Mouse (Mus musculus): Measurements from ENCODE around the gene Htra1. TPM values are rescaled to one million over a fixed set of nuclear protein-coding genes. Genes with fewer than 3 reads are reported as not detected.

Gene Htra1
- polyA plus RNA-seq, 1 experiment from 2014 or later = 15.8 TPM

DNA sequence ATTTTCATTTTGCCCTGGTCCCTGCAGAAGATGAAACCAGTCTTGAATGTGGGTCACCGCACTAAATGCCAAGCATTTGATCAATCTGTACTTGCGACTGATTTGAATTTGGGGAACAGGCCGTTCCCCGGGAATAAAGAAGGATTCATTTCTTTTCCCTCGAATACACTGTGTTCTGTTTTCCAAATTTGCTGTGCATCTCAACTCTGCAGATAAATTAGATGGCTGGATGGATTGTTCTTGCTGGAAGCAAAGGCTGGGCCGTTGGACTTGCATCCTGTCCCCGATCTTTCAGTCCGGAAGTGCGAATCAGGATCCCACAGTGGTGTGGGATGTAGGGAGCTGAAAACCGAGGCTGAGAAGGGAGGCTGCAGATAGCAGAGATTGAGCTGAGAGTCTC, 17.5 kb downstream of the Htra1 start:
- no peak for ATAC-seq
- no peak overlapping the region for H3K9ac ChIP-seq (ENCODE audit: low read depth, low read length)
- no peak overlapping the region for H3K27ac ChIP-seq (ENCODE audit: low read length)
- H3K9me3 ChIP-seq (ENCODE audit: control insufficient read depth, low read length) = no peaks in the 10 kb centered on the region
- WGBS = 90% methylated on average over 10 of the region's 10 CpGs
- H3K4me3 ChIP-seq (ENCODE audit: low read length) = no peak overlapping the region
- H3K27me3 ChIP-seq (replicated peaks; ENCODE audit: control insufficient read depth, insufficient read depth, low read length) = no peaks in the 10 kb centered on the region
- 0 out of 2 replicates have a peak, but pooled peaks cover 3% of the 10 kb centered on the region for H3K4me1 ChIP-seq (ENCODE audit: control insufficient read depth, insufficient read depth, low read length)
- no peak overlapping the region for H3K4me2 ChIP-seq (ENCODE audit: low read depth, low read length)
- H3K36me3 ChIP-seq (ENCODE audit: control insufficient read depth, insufficient read depth, low read length) = no peaks in the 10 kb centered on the region

DNA sequence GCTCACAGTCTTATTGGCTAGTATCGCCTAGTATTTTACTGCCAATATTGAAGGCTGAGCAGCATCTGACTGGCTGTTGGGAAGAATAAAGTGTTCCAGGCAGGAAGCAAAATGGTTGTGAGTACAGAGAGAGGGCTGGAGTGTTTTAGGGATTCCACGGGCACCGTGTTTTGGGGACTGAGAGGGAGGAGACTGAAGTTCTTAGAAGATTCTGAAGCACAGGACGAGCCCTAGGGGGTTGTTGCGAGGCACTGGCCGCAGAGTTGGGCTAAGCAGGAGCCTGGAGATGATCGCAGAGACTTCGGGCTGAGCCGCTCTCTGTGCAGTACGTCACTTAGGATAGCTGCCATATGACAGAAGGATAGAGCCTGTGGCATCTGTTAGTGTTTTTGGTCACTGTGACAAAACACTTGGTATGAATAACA, 18.3 kb downstream of the Htra1 start:
- Histone ChIP-seq H3K4me2 (ENCODE audit: low read depth, low read length) (no peak overlapping the region), H3K36me3 (ENCODE audit: control insufficient read depth, insufficient read depth, low read length) (no peaks in the 10 kb centered on the region), H3K27me3 (replicated peaks; ENCODE audit: control insufficient read depth, insufficient read depth, low read length) (no peaks in the 10 kb centered on the region), H3K9ac (ENCODE audit: low read depth, low read length) (no peak overlapping the region), H3K4me3 (ENCODE audit: low read length) (no peak overlapping the region), H3K4me1 (ENCODE audit: control insufficient read depth, insufficient read depth, low read length) (peaks cover 1% of the 10 kb centered on the region; the same call in 1 of the 2 replicates), H3K27ac (ENCODE audit: low read length) (no peak overlapping the region), H3K9me3 (ENCODE audit: control insufficient read depth, low read length) (no peaks in the 10 kb centered on the region)
- ATAC-seq = no peak
- 85% methylated on average over 10 of the region's 10 CpGs for WGBS

DNA sequence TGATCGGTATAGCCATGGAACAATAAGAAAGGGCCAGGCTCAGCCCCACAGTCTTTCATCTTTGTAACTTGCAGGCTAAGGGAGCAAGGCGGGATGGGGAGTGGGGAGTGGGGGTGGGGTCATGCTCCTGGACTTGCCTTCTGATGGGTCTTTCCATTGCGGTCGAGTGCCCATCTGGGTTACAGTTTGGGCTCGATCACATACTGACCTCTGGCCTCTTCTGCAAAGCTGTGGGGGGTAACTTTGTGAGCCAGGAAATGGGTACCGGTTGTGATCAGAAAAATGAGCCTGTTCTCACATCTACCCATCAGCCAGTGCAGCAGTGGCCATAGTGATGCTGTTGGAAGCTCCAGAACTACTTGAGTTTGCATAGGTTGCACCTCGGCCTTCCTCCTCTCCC, 22.6 kb downstream of the Htra1 start:
- ATAC-seq = no peak
- peaks cover 17% of the 10 kb centered on the region for H3K4me1 ChIP-seq (ENCODE audit: control insufficient read depth, insufficient read depth, low read length)
- H3K4me3 ChIP-seq (ENCODE audit: low read length) = no peak overlapping the region
- H3K9ac ChIP-seq (ENCODE audit: low read depth, low read length) = no peak overlapping the region
- WGBS = 71% methylated on average over 7 of the region's 7 CpGs
- no peaks in the 10 kb centered on the region for H3K27me3 ChIP-seq (replicated peaks; ENCODE audit: control insufficient read depth, insufficient read depth, low read length)
- H3K36me3 ChIP-seq (ENCODE audit: control insufficient read depth, insufficient read depth, low read length) = no peaks in the 10 kb centered on the region
- H3K4me2 ChIP-seq (ENCODE audit: low read depth, low read length) = no peak overlapping the region
- H3K9me3 ChIP-seq (ENCODE audit: control insufficient read depth, low read length) = no peaks in the 10 kb centered on the region
- H3K27ac ChIP-seq (ENCODE audit: low read length) = no peak overlapping the region

DNA sequence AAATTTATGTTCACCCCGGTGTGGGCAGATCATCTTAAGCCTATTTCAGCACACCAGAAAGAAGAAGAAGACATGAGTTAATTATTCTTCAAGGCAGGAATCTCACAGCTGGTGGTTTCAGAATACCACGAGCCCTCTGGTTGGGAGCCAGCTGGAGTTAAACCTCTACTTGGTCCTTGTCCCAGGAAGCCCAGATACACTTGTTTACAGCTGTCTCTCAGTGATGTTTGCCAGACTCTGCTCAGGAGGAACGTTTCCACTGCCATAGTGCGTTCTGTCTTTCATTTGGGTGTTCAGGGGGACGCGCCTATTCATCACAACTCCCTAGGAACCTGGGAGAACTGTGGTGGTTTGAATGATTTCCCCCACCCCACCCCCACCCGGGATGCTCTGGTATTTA, 24.0 kb downstream of the Htra1 start:
- H3K36me3 ChIP-seq (ENCODE audit: control insufficient read depth, insufficient read depth, low read length) = no peaks in the 10 kb centered on the region
- peaks cover 21% of the 10 kb centered on the region for H3K4me1 ChIP-seq (ENCODE audit: control insufficient read depth, insufficient read depth, low read length)
- H3K27ac ChIP-seq (ENCODE audit: low read length) = peak overlapping the region; percentile 63
- ATAC-seq = peak; percentile 83
- no peak overlapping the region for H3K9ac ChIP-seq (ENCODE audit: low read depth, low read length)
- H3K4me2 ChIP-seq (ENCODE audit: low read depth, low read length) = no peak overlapping the region
- no peaks in the 10 kb centered on the region for H3K9me3 ChIP-seq (ENCODE audit: control insufficient read depth, low read length)
- no peak overlapping the region for H3K4me3 ChIP-seq (ENCODE audit: low read length)
- no peaks in the 10 kb centered on the region for H3K27me3 ChIP-seq (replicated peaks; ENCODE audit: control insufficient read depth, insufficient read depth, low read length)
- WGBS = 29% methylated on average over 7 of the region's 7 CpGs

DNA sequence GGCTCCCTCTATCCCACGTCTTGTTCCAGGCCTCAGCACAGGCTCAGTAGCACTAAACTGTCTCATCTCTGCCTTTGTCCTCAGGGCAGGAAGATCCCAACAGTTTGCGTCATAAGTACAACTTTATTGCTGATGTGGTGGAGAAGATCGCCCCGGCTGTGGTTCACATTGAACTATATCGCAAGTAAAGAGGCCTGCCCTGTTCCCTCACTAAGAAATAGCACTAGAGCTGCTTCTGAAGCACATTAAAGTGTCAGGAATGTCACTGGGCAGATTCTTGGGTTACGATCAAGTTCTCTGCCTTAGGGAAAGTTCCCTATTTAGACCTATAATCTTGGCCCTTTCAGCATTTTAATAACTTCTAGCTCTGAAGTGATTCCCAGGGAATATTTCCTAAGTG, 25.5 kb downstream of the Htra1 start:
- 81% methylated on average over 6 of the region's 6 CpGs for WGBS
- peak overlapping the region; percentile 34; the same call in 1 of the 2 replicates for H3K27ac ChIP-seq (ENCODE audit: low read length)
- ATAC-seq = no peak
- H3K4me1 ChIP-seq (ENCODE audit: control insufficient read depth, insufficient read depth, low read length) = peaks cover 30% of the 10 kb centered on the region
- no peaks in the 10 kb centered on the region for H3K27me3 ChIP-seq (replicated peaks; ENCODE audit: control insufficient read depth, insufficient read depth, low read length)
- H3K36me3 ChIP-seq (ENCODE audit: control insufficient read depth, insufficient read depth, low read length) = no peaks in the 10 kb centered on the region
- no peak overlapping the region for H3K4me2 ChIP-seq (ENCODE audit: low read depth, low read length)
- no peak overlapping the region for H3K9ac ChIP-seq (ENCODE audit: low read depth, low read length)
- H3K9me3 ChIP-seq (ENCODE audit: control insufficient read depth, low read length) = no peaks in the 10 kb centered on the region
- no peak overlapping the region for H3K4me3 ChIP-seq (ENCODE audit: low read length)

DNA sequence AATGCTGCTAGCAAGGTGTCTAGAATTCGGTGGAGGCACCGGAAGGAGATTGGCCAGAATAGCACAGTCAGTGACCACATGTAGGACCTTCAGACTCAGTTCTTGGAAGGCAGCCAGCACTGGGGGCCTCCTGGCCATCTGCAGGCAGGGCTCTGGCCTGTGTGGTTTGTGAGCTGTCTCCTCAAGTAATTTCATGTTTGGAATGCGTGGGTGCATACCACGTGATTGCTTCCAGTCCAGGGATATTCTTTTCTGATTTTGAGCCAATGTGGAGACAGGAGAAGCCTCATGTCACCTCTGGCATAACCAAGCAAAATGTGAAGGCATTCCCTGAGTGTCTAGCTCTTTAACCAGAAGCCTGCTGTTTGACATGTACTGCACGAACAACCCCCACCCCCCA, 28.8 kb downstream of the Htra1 start:
- ATAC-seq = peak; percentile 60; the same call in 1 of the 2 replicates
- Histone ChIP-seq H3K36me3 (ENCODE audit: control insufficient read depth, insufficient read depth, low read length) (no peaks in the 10 kb centered on the region), H3K27ac (ENCODE audit: low read length) (no peak overlapping the region), H3K9ac (ENCODE audit: low read depth, low read length) (no peak overlapping the region), H3K4me2 (ENCODE audit: low read depth, low read length) (no peak overlapping the region), H3K4me1 (ENCODE audit: control insufficient read depth, insufficient read depth, low read length) (peaks cover 28% of the 10 kb centered on the region), H3K4me3 (ENCODE audit: low read length) (no peak overlapping the region), H3K27me3 (replicated peaks; ENCODE audit: control insufficient read depth, insufficient read depth, low read length) (no peaks in the 10 kb centered on the region), H3K9me3 (ENCODE audit: control insufficient read depth, low read length) (no peaks in the 10 kb centered on the region)
- WGBS = 31% methylated on average over 5 of the region's 5 CpGs

DNA sequence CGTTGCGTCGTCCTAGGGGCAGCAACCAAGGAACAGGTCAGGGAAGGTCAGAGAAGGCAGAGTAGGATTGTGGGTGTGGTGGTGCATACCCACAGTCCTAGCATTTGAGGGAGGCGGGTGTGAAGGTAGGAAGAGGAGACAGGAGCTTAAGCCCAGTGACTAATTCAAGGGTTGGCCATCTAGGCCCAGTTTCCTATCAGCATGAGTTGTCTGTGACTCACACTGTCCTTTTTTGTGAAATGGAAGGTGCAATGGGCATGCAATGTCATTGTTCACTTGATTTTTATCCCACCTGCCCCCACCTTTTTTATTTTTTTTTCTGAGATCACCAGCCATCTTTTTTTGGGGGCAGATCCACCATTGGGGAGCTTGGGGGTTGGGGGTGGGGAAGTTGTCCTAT, 29.5 kb downstream of the Htra1 start:
- Histone ChIP-seq H3K27me3 (replicated peaks; ENCODE audit: control insufficient read depth, insufficient read depth, low read length) (no peaks in the 10 kb centered on the region), H3K36me3 (ENCODE audit: control insufficient read depth, insufficient read depth, low read length) (no peaks in the 10 kb centered on the region), H3K9me3 (ENCODE audit: control insufficient read depth, low read length) (no peaks in the 10 kb centered on the region), H3K27ac (ENCODE audit: low read length) (peak overlapping the region; percentile 7; the same call in 1 of the 2 replicates), H3K4me1 (ENCODE audit: control insufficient read depth, insufficient read depth, low read length) (peaks cover 22% of the 10 kb centered on the region), H3K4me2 (ENCODE audit: low read depth, low read length) (no peak overlapping the region), H3K4me3 (ENCODE audit: low read length) (no peak overlapping the region), H3K9ac (ENCODE audit: low read depth, low read length) (no peak overlapping the region)
- WGBS = 92% methylated on average over 4 of the region's 4 CpGs
- no peak for ATAC-seq

DNA sequence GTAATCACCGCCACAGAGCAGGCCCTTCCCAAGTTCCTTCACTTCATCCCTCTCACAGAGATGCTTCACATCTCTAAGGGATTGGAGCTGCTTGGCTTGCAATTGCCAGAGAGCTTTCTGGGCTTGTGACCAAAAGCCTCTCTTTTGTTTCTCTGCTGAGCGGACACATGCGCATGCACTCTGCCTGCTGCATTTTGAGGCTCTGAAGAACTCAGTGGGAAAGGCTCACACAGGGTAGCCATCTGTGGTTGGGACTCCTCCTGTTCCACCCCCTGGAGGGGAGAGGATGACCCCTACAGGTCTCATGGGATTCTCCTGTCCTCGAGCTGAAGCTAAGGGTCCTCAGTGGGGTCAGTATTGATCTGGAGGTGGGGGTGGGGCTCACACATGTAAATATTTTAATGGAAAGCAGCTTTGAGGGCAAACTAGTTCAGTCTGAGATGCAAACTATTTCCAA, 30.0 kb downstream of the Htra1 start:
- H3K36me3 ChIP-seq (ENCODE audit: control insufficient read depth, insufficient read depth, low read length) = no peaks in the 10 kb centered on the region
- H3K4me2 ChIP-seq (ENCODE audit: low read depth, low read length) = no peak overlapping the region
- WGBS = 55% methylated on average over 4 of the region's 4 CpGs
- H3K27me3 ChIP-seq (replicated peaks; ENCODE audit: control insufficient read depth, insufficient read depth, low read length) = no peaks in the 10 kb centered on the region
- ATAC-seq = no peak
- no peak overlapping the region for H3K9ac ChIP-seq (ENCODE audit: low read depth, low read length)
- no peak overlapping the region for H3K4me3 ChIP-seq (ENCODE audit: low read length)
- peak overlapping the region; percentile 7; the same call in 1 of the 2 replicates for H3K27ac ChIP-seq (ENCODE audit: low read length)
- H3K9me3 ChIP-seq (ENCODE audit: control insufficient read depth, low read length) = no peaks in the 10 kb centered on the region
- H3K4me1 ChIP-seq (ENCODE audit: control insufficient read depth, insufficient read depth, low read length) = peaks cover 17% of the 10 kb centered on the region

DNA sequence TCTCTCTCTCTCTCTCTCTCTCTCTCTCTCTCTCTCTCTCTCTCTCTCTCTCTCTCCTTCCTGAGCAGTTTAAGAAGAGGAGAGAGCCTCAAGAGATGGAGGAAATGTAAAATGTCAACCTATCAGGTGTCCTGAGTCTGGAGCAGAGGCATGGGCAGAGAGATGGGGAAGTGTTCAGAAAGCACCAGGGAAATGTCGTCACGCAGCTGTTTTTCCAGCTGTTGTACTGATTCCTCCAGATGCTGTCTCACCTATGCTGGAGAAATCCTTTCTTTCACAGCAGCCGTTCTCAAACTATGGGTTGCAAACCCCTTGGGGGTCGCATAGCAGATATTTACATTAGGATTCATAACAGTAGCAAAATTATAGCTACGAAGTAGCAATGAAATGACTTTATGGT, 30.5 kb downstream of the Htra1 start:
- H3K9me3 ChIP-seq (ENCODE audit: control insufficient read depth, low read length) = no peaks in the 10 kb centered on the region
- ATAC-seq = no peak
- no peaks in the 10 kb centered on the region for H3K36me3 ChIP-seq (ENCODE audit: control insufficient read depth, insufficient read depth, low read length)
- H3K4me3 ChIP-seq (ENCODE audit: low read length) = no peak overlapping the region
- no peaks in the 10 kb centered on the region for H3K27me3 ChIP-seq (replicated peaks; ENCODE audit: control insufficient read depth, insufficient read depth, low read length)
- H3K4me1 ChIP-seq (ENCODE audit: control insufficient read depth, insufficient read depth, low read length) = peaks cover 17% of the 10 kb centered on the region
- WGBS = 67% methylated on average over 5 of the region's 5 CpGs
- no peak overlapping the region for H3K27ac ChIP-seq (ENCODE audit: low read length)
- no peak overlapping the region for H3K4me2 ChIP-seq (ENCODE audit: low read depth, low read length)
- H3K9ac ChIP-seq (ENCODE audit: low read depth, low read length) = no peak overlapping the region

DNA sequence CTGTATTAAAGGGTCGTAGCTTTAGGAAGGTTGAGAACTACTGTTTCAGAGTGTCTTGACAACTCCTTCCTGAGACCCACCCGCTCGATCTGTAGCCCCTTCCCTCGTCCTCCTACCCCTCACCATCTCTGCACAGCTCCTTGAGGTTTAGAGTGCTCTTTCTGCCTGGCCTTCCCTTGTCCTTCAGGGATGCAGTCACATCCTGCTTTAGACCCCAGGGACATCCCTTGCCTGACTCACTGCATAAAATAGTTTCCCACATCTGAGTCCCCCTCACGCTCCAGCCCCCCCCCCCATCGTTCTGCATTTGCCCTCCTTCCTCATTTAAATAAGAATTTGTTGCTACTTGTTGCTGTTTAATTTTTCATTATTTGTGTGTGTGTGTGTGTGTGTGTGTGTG, 31.0 kb downstream of the Htra1 start:
- H3K9ac ChIP-seq (ENCODE audit: low read depth, low read length) = no peak overlapping the region
- no peaks in the 10 kb centered on the region for H3K27me3 ChIP-seq (replicated peaks; ENCODE audit: control insufficient read depth, insufficient read depth, low read length)
- no peak overlapping the region for H3K4me2 ChIP-seq (ENCODE audit: low read depth, low read length)
- WGBS = 64% methylated on average over 6 of the region's 6 CpGs
- ATAC-seq = no peak
- no peaks in the 10 kb centered on the region for H3K9me3 ChIP-seq (ENCODE audit: control insufficient read depth, low read length)
- no peak overlapping the region for H3K27ac ChIP-seq (ENCODE audit: low read length)
- no peak overlapping the region for H3K4me3 ChIP-seq (ENCODE audit: low read length)
- H3K36me3 ChIP-seq (ENCODE audit: control insufficient read depth, insufficient read depth, low read length) = no peaks in the 10 kb centered on the region
- peaks cover 17% of the 10 kb centered on the region for H3K4me1 ChIP-seq (ENCODE audit: control insufficient read depth, insufficient read depth, low read length)
